Mouse (Mus musculus) right cerebral cortex, adult 2 months (tissue): ENCODE results near the gene Ackr1.

Source experiments
- DNase-seq, 2 experiments: peaks; one replicate each; pipeline ENCODE4 v3.0.0; 2021 to 2022; ENCODE audit warnings: low spot score in 2 of 2

Gene Ackr1

DNA sequence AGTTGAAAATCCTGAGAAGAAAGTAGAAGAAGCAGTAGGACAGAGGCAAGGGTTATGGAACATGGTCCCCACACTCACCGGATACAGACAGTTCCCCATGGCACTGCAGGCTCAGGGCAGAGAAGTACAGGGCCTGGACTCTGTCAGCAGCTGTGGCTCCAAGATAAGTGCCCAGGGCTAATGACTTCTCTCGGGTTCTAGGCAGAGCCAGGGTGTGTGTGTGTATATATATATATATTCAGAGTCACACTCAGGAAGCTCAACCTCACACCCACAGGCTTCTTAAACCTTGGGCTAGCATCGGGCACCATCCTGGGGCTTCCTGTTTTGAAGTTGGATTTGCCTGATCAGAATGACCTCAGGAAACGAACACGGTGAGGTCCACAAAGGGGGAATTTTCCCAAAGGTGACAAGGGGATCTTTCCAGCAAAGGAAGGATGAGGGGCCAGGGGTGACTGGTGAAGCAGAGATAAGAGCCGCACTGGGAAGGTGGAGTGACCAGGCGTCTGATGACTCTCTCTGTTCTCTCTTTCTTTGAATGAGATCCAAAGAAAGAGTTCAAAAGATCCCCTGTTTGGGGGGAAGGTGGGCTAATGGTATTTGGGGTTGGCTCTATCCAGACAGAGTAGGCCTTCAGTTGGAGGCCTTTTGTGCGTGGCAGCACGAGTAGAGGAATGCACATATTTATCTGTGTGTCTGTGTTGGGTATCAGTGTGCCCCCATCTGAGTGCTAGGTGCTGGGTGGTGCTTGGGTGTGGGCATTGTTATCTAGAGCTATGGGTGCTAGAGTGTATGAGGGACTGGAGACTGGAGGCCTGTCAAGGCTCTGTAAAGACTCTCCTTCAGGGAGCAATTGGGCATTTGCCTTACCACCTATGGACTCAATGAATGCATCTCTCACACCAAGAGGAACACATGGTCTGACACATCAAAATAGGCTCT, at the start of gene Ackr1:
TSS of gene Ackr1 (minus strand) at position 439 of the 942 bp plus-strand sequence.
- no peak for DNase-seq

DNA sequence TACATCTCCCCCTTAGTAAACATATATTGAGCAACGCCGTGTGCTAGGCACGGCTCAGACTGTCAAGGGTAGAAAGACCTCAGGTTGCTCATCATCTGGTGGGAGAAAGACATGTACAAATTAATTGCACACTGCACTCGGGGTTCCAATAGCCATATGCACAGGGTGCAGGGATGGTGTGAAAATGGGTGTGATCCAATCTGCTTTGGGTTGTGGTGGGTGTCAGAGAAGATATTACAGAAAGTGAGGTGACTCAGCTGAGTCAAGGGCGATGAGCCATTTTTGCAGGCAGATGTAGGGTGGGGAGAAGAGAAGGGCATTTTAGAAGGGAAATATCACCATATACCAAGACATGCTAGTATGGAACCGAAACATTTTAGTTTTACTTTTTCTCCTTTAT, 47.9 kb upstream of the Ackr1 start:
- DNase-seq, result peak in 1 of 2 experiments; percentile 28

DNA sequence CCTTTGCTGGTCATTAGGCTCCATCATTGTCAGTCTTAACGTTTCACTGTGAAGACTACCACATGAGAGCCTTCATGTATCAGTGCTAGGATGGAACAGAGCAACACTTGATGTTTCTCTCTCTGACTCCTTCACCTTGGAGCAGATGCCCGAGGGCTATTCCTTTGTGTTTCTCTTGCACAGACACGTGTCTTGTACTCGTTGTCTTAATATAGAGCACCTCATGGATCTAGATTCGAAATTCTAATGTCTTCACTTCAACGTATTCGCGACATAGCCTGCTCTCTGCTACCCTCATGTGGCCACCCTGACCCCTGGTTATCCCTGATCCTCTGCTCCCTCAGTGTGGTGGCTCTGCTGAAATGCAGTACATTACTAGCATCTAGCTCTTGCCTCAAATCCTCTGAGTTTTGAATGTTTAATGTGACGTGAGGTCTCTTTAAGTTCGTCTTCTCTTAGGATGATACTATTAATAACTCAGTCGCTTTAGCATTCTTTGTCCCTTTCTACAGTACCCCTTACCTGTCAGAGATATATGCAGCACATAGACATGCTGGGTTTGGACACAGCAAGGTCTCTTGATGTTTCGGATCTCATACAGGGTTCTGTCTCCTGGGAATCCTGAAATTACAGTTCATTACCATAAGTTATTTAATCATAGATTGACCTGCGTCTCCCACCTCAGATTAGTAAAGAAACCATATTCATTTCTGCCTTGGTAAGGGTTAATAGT, 44.0 kb upstream of the Ackr1 start:
- DNase-seq, result peak; percentile 78 to 85

DNA sequence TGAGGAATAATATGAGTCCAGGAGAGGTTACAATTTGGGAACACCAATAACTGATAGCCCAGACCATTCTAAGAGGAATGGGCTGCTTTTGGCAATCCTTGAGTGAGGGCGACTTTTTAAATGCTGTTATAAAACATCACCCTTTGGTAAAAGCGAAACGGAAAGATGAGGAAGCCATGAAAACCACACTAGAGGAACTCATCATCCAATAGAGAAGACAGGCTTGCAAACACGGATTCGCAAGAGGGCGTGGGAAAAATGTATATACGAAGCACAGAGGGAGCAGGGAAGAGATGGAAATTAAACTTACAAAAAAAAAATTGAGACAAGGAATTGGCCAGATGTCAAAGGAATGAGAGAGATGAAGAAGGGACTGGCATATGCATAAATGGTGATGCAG, 40.5 kb upstream of the Ackr1 start:
- no peak for DNase-seq

DNA sequence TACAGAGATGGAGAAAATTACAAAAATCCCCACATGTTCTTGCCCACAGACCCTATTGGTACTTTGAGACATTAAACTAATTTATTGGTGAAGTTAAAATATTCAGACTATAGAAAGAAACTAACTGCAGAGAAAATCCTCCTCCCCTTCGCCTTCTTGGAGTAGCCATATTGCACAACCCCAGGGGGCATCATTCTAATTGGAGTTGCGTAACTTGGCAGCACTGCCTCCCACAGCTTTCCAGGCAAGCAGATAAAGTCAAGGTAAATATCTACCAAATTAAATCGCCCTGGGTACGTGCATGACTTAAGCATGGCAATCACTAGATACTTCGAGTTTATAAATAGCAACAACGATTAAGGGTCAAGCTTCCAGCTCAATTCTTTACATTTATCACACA, 38.0 kb upstream of the Ackr1 start:
- no peak for DNase-seq

DNA sequence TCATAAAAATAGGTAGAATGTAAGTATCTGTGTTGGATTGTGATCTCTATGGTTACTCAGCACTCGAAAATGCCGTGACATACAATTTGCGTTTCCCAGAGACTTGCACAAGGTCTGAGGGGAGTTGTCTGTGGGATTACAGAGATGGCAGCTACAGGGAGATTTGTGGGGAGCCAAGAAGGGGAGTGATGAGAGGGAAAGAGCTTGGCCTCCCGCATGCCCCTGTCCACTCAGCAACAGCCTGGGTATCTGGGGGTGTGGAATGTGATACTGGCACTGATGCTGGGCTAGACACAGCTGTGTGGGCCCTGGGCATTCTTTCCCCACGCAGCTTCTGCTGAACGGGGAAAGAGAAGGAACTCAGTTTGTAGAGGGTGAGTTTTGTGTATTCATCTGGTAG, 36.9 kb upstream of the Ackr1 start:
- no peak for DNase-seq

DNA sequence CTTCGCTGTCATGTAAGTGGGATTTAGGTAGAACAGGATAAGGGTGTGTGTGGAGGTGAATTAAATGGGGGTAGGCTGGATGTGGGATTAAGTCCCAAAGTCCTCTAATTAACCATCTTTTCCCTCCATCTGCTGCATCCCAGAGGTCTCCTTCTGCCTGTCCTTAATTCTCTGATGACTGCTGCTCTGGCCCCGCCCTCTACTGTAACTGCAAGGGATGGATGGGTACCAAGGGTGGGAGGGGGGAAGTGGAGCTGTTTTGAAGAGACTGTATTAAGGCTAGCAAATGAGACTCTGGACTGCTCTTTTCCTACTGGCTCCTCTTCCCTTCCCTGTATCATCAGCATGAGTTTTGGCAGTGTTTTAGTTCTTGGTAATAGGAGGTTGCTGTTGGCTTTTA, 36.1 kb upstream of the Ackr1 start:
- DNase-seq, result no peak

DNA sequence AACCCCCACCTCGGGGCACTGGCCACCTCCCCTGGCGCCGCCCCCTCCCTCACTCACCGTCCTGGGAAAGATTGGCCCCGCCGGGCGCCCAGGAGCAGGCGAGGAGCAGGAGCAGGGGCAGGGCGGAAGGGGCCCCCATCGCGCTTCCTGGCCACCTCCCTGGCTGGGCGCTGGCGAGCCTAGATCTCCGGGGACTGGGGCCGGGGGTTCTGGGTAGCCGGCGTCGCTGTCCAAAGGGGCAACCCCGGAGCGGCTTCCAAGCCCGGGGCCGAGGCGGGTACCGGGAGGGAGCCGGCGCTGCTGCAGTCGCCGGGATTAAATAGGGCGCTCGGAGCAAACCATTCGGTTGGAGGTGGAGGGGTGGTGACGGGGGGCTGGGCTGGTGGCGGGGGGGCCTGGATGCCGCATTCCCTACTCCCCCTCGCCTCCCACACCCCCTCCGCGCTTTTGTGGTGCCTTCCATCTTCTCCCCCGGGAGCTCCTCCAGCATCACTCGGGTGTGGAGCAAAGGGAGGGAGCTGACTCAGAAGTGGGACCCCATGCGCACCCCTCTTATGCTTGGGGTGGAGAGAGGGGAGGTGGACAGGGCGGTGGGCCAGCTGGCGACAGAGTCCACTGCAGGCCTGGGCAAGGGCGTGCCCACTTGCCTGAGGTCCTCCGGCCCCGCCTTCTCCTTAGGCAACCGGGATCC, 34.0 kb upstream of the Ackr1 start, which contains the start of gene Cadm3:
TSS of gene Cadm3 (minus strand) at position 340 of the 691 bp plus-strand sequence.
- peak; percentile 75 to 82 for DNase-seq

DNA sequence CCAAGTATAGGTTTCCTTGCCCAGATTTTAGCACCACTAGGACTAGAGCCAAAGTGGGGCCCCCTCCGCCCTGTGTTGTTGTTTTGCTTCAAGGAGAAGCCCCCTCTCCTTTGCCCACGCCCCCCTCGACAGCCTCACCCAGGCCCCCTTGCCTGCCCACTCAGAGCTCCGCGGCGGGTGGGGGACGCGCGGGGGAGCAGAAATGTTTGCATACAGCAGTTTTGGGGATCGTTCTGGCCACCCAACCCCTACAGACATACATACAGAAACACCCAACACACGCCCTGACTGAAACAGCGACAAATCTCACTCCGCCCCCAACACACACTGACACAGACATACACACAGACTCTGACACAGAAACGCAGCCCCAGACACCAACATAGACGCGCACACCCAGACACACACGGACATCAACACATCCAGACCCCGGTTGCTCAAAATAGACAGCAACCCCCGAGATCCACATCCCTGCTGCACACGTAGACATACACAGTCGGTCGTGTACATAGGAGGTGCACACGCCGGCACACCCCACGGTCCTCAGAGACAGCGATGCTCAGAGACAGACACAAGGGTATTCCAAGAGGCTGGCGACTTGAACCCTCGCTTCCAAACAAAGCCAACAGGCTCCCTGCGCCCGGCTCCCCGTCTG, 33.3 kb upstream of the Ackr1 start:
- peak; percentile 72 to 76 for DNase-seq

DNA sequence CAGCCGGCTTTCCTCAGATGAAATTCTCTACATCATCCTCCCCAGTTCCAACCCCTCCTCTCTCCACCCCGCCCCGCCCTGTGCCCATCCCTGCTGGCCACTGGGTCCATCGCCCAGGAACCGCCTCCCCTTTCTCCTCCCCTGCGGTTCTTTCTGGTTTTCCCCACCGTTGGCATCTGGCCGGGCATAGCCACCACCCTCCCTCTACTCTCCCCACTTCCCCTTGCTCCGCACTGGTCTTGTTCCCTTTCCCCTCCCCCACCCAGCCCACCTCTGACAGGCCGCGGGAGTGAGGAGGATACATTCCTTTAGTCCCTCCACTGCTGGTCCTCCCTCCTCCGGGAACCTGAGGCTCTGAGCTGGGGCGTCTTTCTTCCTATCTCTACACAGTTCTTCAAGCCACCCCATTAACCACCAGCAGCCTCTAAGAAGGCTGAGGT, 32.4 kb upstream of the Ackr1 start:
- DNase-seq, result no peak

DNA sequence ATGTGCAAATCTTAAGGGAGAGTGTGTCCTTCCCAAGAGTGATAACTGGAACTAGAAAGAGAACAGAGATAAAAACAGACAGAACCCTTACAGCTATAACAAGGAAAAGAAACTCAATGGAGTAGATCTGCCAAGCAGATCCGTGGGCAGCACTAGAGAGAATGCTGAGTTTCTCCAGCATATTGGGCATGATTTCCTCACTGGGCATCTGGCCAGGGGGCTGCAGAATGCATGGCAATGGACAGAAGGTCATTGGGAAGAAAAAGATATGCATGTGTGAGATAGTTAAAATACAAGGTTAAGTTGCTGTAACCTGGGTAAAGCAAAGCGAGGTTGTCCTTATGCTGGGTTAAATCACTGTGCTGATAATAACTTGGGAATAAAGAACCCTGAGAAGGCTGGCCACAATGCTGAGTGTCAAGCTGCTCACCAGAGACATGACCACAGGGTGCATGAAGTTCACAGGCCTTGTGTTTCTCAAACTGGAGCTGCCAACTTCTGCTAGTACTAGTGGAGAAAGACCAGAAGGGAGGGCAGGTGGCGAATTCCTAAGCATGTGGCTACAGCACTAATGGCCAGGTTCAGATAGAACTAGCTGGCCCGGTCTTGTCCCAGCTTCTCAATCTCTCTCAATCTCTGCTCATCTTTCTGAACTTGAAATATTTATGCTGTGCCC, 30.7 kb upstream of the Ackr1 start:
- DNase-seq, result no peak

DNA sequence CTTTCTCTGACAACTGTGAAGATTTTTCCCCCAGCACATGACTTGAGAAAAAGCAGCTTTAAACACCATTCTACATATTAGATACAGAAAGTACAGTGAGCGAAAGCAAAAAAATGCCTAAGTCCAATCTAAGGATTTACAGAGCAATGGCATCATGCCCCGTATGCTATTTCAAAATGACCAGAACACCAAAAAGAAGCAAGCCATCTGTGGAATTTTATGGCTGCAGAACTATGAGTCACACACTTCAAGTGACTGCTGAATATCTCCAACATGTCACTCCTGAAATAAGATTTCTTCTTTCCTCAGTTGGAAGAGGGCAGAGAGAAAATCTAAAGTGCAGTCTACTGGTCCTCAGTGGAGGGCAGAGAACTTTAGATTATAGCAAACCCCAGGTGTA, 29.9 kb upstream of the Ackr1 start:
- DNase-seq, result no peak

DNA sequence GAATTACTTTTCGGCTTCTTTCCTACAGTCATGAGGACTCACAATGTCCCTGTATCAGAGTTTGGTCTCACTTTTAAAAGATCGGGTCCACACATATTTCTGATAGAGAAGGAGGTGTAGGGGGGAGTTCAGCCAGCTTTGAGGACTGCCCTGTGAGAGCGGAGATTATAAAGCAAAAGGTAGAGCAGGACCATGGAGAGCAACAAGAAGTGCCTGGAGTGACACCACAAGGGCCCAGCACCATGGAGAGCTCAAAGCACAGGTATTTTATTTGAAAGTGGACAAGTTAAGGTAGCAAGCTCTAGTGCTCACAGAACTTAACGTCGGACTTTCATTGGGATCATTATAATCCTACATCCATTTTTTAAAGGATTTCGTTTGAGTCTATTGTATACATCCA, 28.1 kb upstream of the Ackr1 start:
- DNase-seq, result no peak

DNA sequence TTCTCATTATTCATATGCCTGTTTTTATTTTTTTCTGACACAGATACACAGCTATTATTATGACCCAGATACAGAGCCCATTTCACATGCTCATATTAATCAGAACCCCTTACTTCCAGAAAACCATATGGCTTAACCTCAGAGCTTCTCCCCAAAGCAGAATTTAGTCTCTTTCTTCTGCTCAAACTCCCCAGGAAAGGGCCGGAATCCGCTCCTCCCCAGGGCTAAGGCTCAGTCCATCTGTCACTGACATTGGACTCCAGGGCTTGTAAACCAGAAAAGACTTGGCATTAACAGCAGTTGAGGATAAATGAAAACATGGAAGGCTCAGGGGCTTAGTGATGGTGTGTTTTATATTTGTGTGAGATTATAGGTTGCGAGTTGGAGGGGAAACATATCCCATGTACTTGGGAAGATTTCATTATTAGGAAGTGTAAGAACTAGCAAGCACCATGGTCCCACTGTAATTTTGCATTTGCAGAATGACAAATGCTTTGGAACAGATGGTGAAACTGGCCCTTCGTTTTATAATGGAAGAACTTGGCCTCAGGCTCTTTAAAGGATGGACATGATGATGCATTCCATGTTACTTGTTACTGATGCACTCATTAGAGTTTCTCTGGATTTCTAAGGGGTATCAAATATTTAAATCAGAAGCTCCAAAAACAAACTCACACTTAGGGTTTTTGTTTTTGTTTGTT, 26.2 kb upstream of the Ackr1 start:
- no peak for DNase-seq

DNA sequence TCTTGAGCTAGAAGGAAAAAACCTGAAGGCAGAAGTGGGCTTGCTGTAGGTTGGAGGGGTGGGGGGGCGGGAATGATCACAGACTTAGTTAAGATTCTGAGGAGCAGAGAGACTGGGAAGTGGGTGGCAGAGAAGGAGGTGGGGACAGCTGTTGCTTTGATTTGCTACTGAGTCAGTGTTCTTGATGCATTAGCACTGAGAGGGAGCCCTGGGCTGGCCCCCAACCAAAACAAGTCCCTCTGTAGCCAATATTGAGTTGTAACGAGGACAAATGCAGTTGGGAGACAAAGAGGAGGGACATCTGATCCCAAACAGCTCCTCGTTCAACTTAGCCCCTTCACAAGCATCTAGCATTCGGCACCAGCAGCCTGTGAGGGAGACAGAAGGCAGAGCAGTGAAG, 24.2 kb upstream of the Ackr1 start:
- DNase-seq, result peak; percentile 68 to 75

DNA sequence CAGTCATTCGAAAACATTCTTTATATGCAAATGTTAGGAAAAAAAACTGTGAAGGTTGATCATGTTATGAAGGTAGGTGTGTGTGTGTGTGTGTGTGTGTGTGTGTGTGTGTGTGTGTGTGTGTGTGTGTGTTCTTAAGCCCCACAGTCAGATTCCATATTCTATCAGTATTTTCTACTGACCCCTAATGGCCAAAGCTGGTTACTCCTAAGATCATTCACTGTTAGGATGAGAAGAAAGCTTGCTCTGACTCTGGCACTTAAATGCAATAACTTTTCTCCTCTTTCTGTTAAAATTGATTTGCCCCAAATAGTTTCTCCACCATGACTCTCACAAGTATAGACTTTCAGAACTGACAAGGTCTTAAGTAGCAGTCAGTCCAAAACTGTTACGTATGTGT, 23.1 kb upstream of the Ackr1 start:
- DNase-seq, result no peak

DNA sequence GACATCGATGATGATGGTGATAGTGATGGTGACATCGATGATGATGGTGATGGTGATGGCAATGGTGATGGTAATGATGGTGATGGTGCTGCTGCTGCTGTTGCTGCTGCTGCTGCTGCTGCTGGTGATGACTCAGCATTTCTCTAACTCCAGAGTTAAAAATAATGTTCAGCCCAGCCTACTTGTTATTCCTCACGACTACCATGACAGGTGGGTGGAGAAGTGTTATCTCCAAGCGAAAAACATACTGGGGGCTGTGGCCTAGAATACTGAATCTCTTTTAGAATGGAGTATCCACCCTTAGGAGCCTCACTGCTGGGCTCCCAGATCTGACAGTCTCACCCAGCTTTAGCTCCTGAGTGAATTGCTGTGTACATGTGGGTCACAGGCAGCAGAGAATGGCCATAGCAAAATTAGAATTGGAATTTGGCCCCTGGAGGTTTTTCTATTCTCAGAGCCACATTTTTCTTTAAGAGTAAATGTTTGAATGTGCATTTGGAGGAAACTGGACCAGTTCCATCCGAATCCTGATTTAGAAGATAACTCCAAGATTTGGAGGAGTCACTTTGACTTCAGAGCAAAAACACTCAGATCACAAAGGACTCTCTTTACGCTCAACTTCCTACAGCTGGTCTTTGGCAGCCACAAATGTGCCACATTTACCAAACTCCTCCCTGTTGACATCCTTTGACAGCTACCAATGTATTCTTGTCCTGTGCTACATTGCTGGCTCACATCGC, 21.7 kb upstream of the Ackr1 start:
- DNase-seq, result peak; percentile 54 to 59

DNA sequence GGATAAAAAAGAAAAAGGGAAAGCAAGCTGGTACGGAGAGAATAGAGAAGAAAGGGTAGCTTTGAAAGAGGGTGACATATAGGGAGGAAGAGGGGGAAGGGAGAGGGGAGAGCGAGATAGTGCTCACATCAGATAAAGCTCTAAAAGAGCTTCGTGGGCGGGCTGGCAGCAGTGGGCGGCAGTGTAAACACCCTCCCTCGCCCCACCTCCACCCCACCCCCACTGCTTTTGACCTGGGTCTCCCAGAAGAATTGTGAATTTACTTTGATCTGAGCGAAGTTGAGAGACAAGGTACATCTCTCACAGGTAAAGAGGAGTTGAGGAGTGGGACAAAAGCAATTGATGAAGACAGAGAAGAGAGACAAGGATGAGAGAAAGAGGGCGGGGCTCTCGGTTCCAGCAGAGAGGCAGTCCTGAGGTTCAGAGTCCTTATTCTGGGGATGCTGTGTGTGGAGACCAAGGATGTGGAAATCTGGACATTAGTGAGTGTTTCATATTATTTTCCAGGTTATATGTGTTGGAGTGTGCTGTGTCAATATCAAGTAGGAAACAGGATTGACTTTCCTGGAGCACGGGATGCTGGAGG, 16.9 kb upstream of the Ackr1 start, which contains the start of gene Aim2:
TSS of gene Aim2 (plus strand) at position 508 of the 586 bp plus-strand sequence.
- DNase-seq, result no peak

DNA sequence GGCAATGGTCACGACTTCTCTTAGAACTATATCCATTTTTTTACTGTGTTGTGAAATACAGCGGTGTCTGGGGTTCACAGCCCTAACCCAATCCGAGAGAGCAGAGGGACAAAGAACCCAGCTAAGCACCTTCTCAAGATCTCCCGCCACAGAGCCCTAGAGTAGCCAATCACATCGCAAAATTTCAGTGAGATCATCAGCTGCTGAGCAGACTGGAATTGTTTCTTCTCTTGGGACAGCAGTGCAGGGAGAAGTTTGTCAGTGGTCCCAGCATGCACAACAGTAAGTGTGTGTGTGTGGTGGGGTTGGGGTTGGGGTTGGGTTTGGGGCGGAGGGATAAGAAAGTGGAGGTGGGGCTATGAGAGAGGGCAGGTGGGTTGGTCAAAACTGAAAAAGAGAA, 16.4 kb upstream of the Ackr1 start:
- no peak for DNase-seq
